Mouse (Mus musculus): ENCODE measurements around the gene Omp. TPM values are rescaled to one million over a fixed set of nuclear protein-coding genes. Genes with fewer than 3 reads are reported as not detected.

Omp gene
- polyA plus RNA-seq, 1 experiment: 0.35 TPM

- no peak overlapping the region for H3ac ChIP-seq (ENCODE audit: control insufficient read depth, insufficient read length)
- TF ChIP-seq MAX (IDR thresholded peaks at IDR 0.05; ENCODE audit: low read depth) (no peak), REST (IDR thresholded peaks at IDR 0.05; ENCODE audit: insufficient read depth, insufficient read length) (no peak), POLR2A (IDR thresholded peaks at IDR 0.05; ENCODE audit: insufficient read length, low read depth) (no peak), SRF (IDR thresholded peaks at IDR 0.05; ENCODE audit: control insufficient read depth, insufficient read length, low read depth) (no peak), TCF3 (IDR thresholded peaks at IDR 0.05; ENCODE audit: insufficient read length, low read depth) (no peak), CEBPB (IDR thresholded peaks at IDR 0.05; ENCODE audit: insufficient read depth, poor library complexity, severe bottlenecking) (no peak), POLR2AphosphoS2 (IDR thresholded peaks at IDR 0.05; ENCODE audit: insufficient read length, low read depth) (no peak), TCF12 (IDR thresholded peaks at IDR 0.05; ENCODE audit: insufficient read depth, poor library complexity, severe bottlenecking) (no peak), E2F4 (IDR thresholded peaks at IDR 0.05; ENCODE audit: insufficient read depth) (no peak), USF1 (IDR thresholded peaks at IDR 0.05; ENCODE audit: low read depth) (no peak), MYOD1 (IDR thresholded peaks at IDR 0.05; ENCODE audit: control insufficient read depth in 1 of 3, insufficient read length in 2 of 3, low read depth in 2 of 3) (no peak), MYOG (IDR thresholded peaks at IDR 0.05; ENCODE audit: control insufficient read depth in 1 of 3, insufficient read depth in 1 of 3, insufficient read length in 2 of 3, low read depth in 2 of 3) (no peak)
- no peak overlapping the region for H3K4me3 ChIP-seq
- no peaks in the 10 kb centered on the region for H3K36me3 ChIP-seq (ENCODE audit: control insufficient read depth, insufficient read depth)
- no peaks in the 10 kb centered on the region for H3K79me2 ChIP-seq (ENCODE audit: control insufficient read depth, insufficient read depth)
- peaks cover 14% of the 10 kb centered on the region for H3K27me3 ChIP-seq (ENCODE audit: control insufficient read depth, insufficient read depth, insufficient read length)
- no peak overlapping the region for H3K4me2 ChIP-seq (ENCODE audit: low read depth)
Observed at GRCm38 (mm10) chr7:98124701-98125100, 20.6 kb downstream of the Omp start.

- H3K27me3 ChIP-seq (ENCODE audit: control insufficient read depth, insufficient read depth, insufficient read length): peaks cover 14% of the 10 kb centered on the region
- no peak overlapping the region for H3K4me2 ChIP-seq (ENCODE audit: low read depth)
- H3ac ChIP-seq (ENCODE audit: control insufficient read depth, insufficient read length): no peak overlapping the region
- H3K79me2 ChIP-seq (ENCODE audit: control insufficient read depth, insufficient read depth): no peaks in the 10 kb centered on the region
- H3K4me3 ChIP-seq: no peak overlapping the region
- no peaks in the 10 kb centered on the region for H3K36me3 ChIP-seq (ENCODE audit: control insufficient read depth, insufficient read depth)
- TF ChIP-seq REST (IDR thresholded peaks at IDR 0.05; ENCODE audit: insufficient read depth, insufficient read length) (no peak), MAX (IDR thresholded peaks at IDR 0.05; ENCODE audit: low read depth) (no peak), TCF3 (IDR thresholded peaks at IDR 0.05; ENCODE audit: insufficient read length, low read depth) (no peak), SRF (IDR thresholded peaks at IDR 0.05; ENCODE audit: control insufficient read depth, insufficient read length, low read depth) (no peak), POLR2A (IDR thresholded peaks at IDR 0.05; ENCODE audit: insufficient read length, low read depth) (no peak), CEBPB (IDR thresholded peaks at IDR 0.05; ENCODE audit: insufficient read depth, poor library complexity, severe bottlenecking) (no peak), USF1 (IDR thresholded peaks at IDR 0.05; ENCODE audit: low read depth) (no peak), E2F4 (IDR thresholded peaks at IDR 0.05; ENCODE audit: insufficient read depth) (no peak), POLR2AphosphoS2 (IDR thresholded peaks at IDR 0.05; ENCODE audit: insufficient read length, low read depth) (no peak), MYOD1 (IDR thresholded peaks at IDR 0.05; ENCODE audit: control insufficient read depth in 1 of 3, insufficient read length in 2 of 3, low read depth in 2 of 3) (no peak), MYOG (IDR thresholded peaks at IDR 0.05; ENCODE audit: control insufficient read depth in 1 of 3, insufficient read depth in 1 of 3, insufficient read length in 2 of 3, low read depth in 2 of 3) (no peak), TCF12 (IDR thresholded peaks at IDR 0.05; ENCODE audit: insufficient read depth, poor library complexity, severe bottlenecking) (no peak)
Observed at GRCm38 (mm10) chr7:98121673-98122072, 23.6 kb downstream of the Omp start.

- no peak overlapping the region for H3ac ChIP-seq (ENCODE audit: control insufficient read depth, insufficient read length)
- TF ChIP-seq TCF12 (IDR thresholded peaks at IDR 0.05; ENCODE audit: insufficient read depth, poor library complexity, severe bottlenecking) (no peak), E2F4 (IDR thresholded peaks at IDR 0.05; ENCODE audit: insufficient read depth) (no peak), CEBPB (IDR thresholded peaks at IDR 0.05; ENCODE audit: insufficient read depth, poor library complexity, severe bottlenecking) (no peak), REST (IDR thresholded peaks at IDR 0.05; ENCODE audit: insufficient read depth, insufficient read length) (no peak), USF1 (IDR thresholded peaks at IDR 0.05; ENCODE audit: low read depth) (no peak), MAX (IDR thresholded peaks at IDR 0.05; ENCODE audit: low read depth) (no peak), TCF3 (IDR thresholded peaks at IDR 0.05; ENCODE audit: insufficient read length, low read depth) (no peak), POLR2A (IDR thresholded peaks at IDR 0.05; ENCODE audit: insufficient read length, low read depth) (no peak), MYOD1 (IDR thresholded peaks at IDR 0.05; ENCODE audit: control insufficient read depth in 1 of 3, insufficient read length in 2 of 3, low read depth in 2 of 3) (no peak), POLR2AphosphoS2 (IDR thresholded peaks at IDR 0.05; ENCODE audit: insufficient read length, low read depth) (no peak)
- H3K4me3 ChIP-seq: no peak overlapping the region
- no peaks in the 10 kb centered on the region for H3K79me2 ChIP-seq (ENCODE audit: control insufficient read depth, insufficient read depth)
- no peak overlapping the region for H3K4me2 ChIP-seq (ENCODE audit: low read depth)
- peaks cover 14% of the 10 kb centered on the region for H3K27me3 ChIP-seq (ENCODE audit: control insufficient read depth, insufficient read depth, insufficient read length)
- H3K36me3 ChIP-seq (ENCODE audit: control insufficient read depth, insufficient read depth): no peaks in the 10 kb centered on the region
Observed at GRCm38 (mm10) chr7:98121241-98121640, 24.1 kb downstream of the Omp start.

- Histone ChIP-seq H3K27me3 (ENCODE audit: control insufficient read depth, insufficient read depth, insufficient read length) (peaks cover 14% of the 10 kb centered on the region), H3K4me3 (no peak overlapping the region), H3K36me3 (ENCODE audit: control insufficient read depth, insufficient read depth) (no peaks in the 10 kb centered on the region), H3ac (ENCODE audit: control insufficient read depth, insufficient read length) (no peak overlapping the region), H3K4me2 (ENCODE audit: low read depth) (no peak overlapping the region), H3K79me2 (ENCODE audit: control insufficient read depth, insufficient read depth) (no peaks in the 10 kb centered on the region)
- no peak for TF ChIP-seq CEBPB (IDR thresholded peaks at IDR 0.05; ENCODE audit: insufficient read depth, poor library complexity, severe bottlenecking)
- no peak for TF ChIP-seq TCF12 (IDR thresholded peaks at IDR 0.05; ENCODE audit: insufficient read depth, poor library complexity, severe bottlenecking)
- no peak for TF ChIP-seq POLR2A (IDR thresholded peaks at IDR 0.05; ENCODE audit: insufficient read length, low read depth)
- TF ChIP-seq POLR2AphosphoS2 (IDR thresholded peaks at IDR 0.05; ENCODE audit: insufficient read length, low read depth): no peak
- no peak for TF ChIP-seq MYOD1 (IDR thresholded peaks at IDR 0.05; ENCODE audit: control insufficient read depth in 1 of 3, insufficient read length in 2 of 3, low read depth in 2 of 3)
- TF ChIP-seq MAX (IDR thresholded peaks at IDR 0.05; ENCODE audit: low read depth): no peak
- no peak for TF ChIP-seq USF1 (IDR thresholded peaks at IDR 0.05; ENCODE audit: low read depth)
- no peak for TF ChIP-seq TCF3 (IDR thresholded peaks at IDR 0.05; ENCODE audit: insufficient read length, low read depth)
- TF ChIP-seq SRF (IDR thresholded peaks at IDR 0.05; ENCODE audit: control insufficient read depth, insufficient read length, low read depth): no peak
- no peak for TF ChIP-seq E2F4 (IDR thresholded peaks at IDR 0.05; ENCODE audit: insufficient read depth)
- TF ChIP-seq REST (IDR thresholded peaks at IDR 0.05; ENCODE audit: insufficient read depth, insufficient read length): no peak
- no peak for TF ChIP-seq MYOG (IDR thresholded peaks at IDR 0.05; ENCODE audit: control insufficient read depth in 1 of 3, insufficient read depth in 1 of 3, insufficient read length in 2 of 3, low read depth in 2 of 3)
Observed at GRCm38 (mm10) chr7:98120325-98120724, 25.0 kb downstream of the Omp start.

Data from myocyte (in vitro differentiated cells).